Mouse (Mus musculus) c-Kit-positive CD71-negative TER-119-negative erythroid progenitor cells, embryonic 14.5 days (primary cell): Measurements from ENCODE around the gene Slc6a1.
"Not testable (repeated sequence)": the region's sequence is repeated elsewhere in the genome, so short reads cannot be mapped to it uniquely, and the experiment has no call there.

Source experiments
- DNase-seq: peaks from one replicate; pipeline ENCODE4 v3.0.0-alpha.2; 2013; ENCODE audit warnings: low read depth

Gene Slc6a1

DNA sequence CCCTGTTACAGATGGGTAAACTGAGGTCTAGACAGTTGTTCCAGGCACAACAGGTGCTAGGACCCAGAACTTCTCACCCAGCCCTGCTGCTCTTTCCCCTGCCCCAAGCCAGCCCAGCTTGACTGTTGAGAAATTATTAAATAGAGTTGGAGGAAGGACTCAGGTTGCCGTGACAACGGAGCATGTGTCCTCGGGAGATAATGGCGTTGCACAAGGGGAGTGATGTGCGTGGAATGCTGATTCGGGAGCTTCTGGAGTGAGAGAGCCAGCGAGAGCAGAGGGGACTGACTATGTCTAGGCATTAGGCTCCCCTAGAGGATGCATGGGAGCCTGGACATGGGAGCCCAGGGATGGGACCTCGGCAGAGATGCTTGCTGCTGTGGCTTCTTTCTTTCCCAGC is 7.7 kb downstream of the Slc6a1 start:
- no peak for DNase-seq

DNA sequence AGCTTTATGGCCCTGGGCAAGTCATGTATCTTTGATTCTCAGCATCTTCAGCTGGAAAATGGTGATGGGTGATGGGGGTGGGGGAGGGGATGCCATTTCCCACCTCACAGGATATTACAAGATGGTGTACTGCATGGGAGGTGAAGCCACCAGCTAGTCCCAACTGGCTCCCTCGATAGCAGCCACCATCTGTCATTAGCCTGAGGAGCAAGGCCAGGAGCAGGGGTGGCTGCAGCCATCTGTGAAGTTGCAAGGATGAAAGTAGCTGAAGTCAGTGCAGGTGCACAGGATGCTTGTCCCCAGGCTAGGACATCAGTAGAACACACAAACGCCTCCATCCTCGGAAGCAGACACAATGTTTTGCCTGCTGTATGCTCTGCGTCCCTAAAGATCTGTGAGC is 8.5 kb downstream of the Slc6a1 start:
- DNase-seq: no peak

DNA sequence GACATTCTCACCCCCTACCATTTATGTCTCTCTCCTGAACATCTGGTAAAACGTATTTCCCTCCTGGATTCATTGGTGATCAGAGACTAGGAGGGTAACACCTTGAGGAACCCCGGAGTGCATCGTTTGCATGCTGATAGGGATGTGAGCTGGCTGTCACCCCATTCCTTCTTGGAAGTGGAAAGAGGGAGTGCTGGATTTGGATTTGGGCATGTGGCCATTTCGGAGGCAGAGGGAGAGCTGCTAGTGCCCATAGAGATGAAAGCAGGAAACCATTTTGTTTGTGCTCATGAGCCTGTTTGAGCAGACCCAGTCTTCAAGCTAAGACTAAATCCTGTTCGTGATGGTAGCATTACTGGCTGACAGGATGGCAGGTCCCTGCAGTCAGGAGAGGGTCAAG is 9.0 kb downstream of the Slc6a1 start:
- DNase-seq: no peak

DNA sequence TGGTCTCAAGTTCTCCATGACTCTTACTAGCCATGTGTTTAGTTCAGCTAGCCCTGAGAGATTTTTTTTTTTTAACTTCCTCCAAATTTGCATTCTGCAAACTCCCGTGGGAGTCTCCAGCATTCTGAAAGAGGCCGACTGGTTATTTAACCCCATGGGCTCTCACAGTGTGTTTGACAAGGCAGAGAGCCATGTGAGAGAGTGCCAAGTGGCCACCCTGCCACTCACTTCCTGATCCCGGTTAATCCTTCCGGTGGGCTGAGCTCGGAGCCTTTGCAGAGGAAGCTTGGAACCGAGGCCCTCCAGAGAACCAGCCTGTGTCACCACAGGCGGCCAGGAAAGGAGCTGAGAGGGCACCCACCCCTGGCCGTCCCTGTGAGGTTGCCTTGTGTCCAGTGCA is 11.1 kb downstream of the Slc6a1 start:
- no peak for DNase-seq

DNA sequence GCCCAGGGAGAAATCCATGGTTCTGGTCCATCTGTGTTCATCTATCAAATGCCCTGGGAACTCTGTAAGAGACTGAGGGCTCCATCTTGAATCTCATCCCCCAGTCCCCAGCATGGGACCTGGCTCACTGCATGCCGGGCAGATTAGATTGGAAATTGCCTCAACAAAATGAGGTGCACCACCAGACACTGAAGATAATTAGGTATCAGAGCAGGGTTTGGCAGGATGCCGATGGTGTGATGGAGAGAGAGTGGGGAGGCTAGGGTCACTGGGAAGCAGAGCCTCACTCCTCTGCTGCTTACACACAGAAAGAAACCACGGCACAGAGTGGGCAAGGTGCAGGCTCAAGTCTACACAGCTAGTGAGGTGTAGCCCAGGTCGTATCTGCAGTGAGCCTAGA is 12.7 kb downstream of the Slc6a1 start:
- no peak for DNase-seq

DNA sequence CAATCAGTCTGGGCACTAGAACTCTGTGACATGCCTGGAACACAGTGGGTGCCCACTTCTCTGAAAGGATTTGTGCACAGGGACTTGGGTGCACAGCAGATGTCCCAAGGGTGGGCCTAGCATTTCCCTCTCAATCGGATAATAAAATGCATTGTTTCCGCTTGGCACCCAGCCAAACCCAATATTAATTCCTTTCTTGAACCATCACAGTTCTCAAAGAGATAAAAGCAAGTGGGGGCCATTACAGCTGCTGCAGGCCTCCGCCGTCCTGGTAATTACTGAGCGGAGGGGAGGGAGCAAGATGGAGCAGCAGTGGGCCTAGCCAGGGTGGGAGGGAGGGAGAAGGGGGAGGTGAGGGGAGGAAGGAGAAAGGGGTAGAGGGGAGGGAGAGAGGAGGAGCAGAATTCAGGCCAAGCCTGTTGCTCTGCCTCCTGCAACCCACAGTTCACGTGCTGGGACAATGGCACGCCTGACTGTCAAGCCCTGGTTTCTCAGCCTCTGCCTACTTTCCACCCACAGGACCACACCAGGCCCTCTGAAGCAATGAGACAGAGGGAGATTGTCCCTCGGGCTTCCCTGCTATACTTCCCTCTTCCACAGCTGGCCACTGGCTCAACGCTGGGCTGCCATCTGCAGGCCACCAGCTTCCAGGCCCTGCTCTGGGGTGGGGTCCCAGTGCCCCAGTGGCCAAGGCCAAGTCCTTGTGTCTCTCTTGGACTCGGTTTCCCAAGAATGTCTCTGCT is 15.0 kb downstream of the Slc6a1 start:
- DNase-seq: no peak

DNA sequence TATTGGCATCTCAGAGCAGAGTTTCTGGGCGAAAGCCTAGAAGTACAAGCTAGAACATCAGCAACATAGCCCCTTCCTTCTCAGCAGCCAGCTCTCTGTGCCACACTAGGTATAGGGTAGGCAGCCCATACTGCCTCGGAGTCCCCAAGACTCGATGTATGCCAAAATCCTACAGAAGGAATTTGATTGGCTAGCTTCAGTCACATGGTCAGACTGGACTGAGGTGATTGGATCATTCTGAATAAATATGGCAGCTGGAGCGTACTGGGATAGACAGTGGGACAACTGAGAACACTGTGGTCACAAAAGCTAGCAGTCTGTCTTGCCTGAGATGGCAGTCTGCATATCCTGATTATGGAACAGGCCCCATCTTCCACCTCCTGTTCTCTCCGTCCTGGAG is 17.3 kb downstream of the Slc6a1 start:
- no peak for DNase-seq

DNA sequence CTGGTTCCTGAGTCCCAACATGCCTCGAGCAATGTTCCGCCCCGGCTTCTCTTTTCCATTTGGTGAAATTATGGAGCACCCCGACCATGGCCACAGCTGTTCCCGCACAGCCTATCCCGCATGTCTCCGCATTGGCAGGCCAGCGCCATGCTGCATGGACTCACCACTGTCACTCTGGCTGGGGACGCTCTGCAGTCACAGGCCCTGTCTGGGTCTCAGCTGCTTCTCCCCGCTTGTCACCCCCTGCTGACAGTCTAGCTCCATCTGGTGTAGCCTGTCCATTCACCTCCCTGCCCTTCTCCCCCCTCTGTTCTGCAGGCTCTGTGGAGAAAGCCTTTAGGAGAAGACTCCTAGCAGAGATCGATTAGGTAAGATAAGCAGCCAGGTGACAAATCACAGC is 18.3 kb downstream of the Slc6a1 start:
- no peak for DNase-seq

DNA sequence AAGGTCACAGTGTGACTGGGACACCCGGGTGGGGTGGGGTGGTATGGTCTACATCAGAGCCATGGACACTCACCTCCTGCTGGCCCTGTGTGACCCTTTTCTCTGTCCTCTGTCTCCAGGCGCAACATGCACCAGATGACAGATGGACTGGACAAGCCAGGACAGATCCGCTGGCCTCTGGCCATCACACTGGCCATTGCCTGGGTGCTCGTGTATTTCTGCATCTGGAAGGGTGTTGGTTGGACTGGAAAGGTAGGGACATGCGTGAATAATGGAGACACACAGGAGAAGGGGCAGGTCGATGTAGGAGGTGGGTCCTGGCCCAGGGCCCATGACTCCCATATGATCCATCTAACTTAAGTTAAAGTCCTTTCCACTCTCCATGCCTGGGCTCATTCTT is 22.2 kb downstream of the Slc6a1 start:
- no peak for DNase-seq

DNA sequence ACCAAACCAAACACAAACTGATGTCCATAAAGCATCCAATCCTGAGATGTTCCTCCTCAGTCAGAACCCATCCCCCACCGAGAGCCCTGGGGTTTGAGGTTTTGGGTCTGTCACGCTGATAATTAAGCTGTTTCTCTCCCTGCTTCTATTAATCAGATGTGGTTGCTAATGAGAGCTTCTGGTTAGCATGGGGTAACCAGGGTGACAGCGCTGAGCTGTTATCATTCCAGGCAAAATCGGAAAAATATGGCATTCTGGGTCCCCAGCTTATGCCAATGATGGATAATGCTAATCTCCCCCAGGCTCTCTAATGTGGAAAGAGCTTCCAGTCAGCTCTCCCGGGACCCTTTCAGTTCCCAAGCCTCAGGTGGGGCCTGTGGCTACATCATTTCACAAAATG is 38.1 kb downstream of the Slc6a1 start:
- no peak for DNase-seq

DNA sequence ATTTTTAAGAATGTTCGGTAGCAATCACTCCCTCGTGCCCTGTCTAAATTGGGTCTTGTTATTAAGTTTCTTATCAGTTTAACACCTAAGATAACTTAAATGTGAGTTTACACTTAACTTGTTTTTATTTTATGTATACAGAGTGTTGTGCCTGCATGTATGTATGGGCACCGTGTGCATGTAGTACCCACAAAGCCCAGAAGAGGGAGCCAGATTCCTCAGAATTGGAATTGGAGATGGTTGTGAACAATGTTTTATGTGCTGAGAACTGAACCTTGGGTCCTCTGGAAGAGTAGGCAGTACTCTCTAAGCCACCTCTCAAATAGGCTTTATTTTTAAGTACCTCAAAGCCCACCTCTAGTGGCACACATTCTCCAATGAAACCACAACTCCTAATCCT is 38.7 kb downstream of the Slc6a1 start:
- no peak for DNase-seq

DNA sequence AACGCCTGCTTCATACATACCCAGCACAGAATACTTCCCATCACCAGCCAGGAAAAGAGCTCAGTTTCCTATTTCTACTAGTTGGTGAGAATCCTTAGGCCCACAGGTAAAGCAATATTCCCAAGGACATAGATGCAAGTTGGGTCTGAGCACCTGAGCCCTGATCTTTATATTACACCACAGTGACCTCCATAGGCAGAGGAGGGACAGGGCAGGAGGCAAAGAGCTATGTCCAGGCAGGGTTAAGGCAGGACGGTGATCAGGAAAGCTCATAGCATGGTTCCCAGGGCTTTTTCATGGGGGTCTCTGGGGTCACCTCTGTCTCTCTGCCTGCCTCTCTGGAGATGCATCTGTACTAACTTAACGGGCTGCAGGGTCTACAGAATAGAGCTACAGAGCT is 40.5 kb downstream of the Slc6a1 start:
- DNase-seq: no peak

DNA sequence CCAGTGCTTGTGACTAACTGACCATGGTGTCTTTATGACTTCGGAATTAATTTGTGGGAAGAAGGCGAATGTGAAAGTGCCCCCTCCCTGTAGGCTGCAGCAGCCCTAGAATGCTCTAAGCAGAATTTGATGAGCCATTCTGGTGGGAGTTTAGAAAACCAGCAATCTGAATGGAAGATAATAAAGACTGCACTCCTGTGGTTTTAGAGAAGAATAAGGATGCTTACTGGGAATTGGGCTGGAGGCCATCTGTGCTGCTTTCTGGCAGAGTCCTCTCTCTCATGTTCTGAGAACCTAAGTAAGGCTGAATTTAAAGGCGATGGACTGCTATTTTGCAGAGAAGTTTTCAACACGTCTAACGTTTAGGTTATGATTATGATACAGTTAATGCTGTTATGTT is 42.4 kb downstream of the Slc6a1 start:
- no peak for DNase-seq

DNA sequence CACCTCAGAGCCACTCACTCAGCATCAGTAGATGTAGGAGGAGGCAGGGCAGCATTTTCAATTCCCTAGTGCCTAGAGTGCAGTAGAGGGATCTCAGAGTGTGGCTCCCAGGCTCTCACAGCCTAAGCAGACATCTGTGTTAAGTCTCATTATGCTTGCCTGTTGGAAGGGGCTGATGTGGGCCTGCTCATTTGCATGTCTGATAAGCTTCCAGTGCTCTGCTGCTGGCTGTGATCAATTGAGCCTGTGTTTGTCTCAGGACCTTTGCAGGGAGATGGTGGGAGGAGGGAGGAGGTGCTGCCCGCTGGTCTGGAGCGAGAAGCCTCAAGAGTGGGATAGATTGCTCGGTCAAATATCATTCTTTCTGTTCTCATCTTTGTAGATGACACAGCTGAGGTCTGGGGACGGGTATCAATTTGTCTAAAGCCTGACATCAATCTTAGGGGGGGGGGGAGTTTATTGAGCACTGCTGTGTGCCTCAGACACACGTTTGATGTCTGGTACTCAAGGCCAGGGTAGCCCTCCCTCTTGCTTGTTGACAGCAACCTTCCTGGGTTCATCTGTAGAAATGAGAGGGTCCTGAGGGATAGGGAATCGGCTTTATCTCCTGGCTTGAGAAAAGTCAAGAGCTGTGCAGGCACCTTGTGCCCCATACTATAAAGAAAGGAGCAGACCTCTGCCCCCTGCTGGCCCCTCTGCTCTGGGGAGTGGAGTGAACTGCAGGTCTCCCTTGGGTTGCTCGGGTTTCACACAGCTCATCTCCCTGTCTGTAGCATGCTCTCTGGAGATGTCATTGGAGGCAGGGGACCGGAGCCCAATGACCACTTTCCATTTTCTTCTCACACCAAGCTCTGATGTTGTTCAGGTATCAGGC is 47.4 kb downstream of the Slc6a1 start:
- DNase-seq: no peak

DNA sequence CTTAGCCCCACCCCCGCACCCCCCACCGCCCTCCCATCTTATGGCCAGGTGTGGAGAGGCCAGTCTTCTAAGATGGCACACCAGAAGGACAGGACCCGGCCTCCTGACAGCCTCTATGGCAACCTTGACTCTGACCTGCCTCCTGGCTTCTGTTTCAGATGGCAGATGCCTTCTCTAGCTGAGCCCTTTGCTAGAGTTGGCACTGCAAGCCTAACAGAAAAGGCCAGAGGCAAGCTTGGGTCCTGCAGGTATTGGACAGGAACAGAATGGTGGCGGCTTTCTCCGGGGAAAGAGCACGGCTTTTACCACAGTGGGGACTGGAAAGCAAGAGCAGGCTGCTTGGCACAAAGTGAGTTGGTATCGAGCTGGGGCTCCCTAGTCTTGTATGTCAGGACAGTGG is 49.5 kb downstream of the Slc6a1 start:
- no peak for DNase-seq

DNA sequence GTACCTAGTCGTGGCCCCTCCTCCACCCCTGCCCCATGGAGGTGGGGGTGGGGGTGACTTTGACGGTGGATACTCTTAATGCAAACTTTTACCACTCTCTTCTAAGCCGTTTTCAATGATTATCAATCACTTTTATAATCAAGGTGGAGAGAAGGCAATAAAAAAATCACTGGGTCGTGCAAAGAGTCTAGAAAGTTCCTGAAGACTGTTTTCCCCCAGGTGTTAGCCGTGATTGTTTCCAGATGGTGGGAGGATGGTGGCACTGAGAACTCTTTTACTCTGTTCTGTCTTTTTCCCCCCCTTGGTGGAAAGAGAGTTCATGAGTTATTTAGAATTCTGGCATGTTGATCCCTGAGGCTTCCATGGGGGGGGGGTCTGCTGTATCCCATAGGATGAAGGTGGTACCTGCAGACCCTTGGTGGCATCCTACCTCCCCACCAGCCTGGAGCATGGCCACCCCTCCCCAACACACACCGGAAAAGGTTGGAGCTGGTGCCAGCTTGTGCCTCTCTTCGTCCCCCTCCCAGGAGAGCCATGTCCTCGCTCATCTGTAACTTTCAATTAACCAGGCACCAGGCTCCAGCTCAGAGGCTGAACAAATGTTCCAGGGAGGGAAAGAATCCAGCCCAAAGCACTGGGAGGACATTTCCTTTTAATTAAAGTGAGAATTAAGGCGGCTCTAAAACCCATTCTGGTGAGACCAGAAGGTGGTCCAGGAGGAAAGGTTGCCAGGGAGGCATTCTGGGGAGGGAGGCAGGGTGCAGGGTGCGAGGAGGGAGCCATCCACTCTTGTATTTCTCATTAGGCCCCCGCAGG is 53.9 kb downstream of the Slc6a1 start:
- no peak for DNase-seq

DNA sequence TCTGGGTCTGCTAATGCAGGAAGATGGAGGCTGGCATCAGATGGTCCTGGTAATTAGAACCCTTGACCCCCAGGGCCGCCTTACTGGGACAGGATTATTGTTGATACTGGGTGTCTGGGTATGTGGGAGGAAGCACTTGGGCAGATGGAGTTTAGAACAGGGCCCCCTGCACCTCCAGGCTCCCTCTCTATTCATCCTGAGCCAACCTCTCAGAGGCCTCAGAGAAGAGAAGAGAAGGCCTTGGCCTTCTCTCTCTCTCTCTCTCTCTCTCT is 54.4 kb downstream of the Slc6a1 start:
- DNase-seq: no peak

DNA sequence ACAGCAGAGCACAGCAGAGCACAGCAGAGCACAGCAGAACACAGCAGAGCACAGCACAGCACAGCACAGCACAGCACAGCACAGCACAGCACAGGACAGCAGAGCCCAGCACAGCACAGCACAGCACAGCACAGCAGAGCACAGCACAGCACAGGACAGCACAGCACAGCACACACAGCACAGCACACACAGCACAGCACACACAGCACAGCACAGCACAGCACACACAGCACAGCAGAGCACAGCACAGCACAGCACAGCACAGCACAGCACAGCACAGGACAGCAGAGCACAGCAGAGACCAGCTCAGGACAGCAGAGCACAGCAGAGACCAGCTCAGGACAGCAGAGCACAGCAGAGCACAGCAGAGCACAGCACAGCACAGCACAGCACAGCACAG is 58.9 kb downstream of the Slc6a1 start:
- DNase-seq: not testable (repeated sequence)

DNA sequence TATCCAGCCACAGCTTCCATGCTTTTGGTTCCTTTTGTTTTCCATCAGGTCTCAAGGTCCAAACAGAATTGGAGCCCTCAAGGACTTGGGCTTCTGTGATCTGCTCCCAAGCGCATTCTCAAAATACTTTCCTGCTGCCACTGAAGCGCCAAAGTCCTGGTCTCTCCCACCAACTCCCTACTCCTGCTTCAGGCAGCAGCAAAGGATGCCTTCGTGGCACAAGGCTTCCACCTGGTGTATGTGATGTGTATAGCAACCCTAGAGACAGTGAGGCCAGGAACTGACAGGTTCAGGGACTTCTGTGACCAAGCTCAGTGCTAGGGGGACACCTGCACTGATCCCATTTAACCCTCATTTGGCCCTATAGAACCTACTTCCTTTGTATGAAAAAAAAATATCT is 61.3 kb downstream of the Slc6a1 start:
- DNase-seq: no peak

DNA sequence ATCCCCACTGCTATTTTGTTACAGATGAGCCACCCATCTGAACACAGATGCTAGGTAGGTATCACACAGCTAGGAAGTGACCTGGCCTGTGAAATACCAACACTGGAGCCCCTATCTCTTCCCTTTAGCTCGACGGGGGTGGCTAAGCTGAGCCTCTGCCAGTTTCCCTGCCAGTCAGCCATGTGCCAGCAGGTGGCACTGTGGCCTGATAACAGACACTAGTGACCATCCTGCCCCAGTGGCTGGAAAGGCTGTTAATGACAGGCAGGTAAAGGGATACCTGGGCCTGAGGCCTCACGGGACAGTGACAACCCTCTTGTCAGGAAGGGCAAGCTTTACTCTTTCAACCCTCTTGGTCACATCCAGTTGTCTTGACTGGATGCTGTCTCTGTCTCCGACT is 62.7 kb downstream of the Slc6a1 start:
- DNase-seq: no peak

DNA sequence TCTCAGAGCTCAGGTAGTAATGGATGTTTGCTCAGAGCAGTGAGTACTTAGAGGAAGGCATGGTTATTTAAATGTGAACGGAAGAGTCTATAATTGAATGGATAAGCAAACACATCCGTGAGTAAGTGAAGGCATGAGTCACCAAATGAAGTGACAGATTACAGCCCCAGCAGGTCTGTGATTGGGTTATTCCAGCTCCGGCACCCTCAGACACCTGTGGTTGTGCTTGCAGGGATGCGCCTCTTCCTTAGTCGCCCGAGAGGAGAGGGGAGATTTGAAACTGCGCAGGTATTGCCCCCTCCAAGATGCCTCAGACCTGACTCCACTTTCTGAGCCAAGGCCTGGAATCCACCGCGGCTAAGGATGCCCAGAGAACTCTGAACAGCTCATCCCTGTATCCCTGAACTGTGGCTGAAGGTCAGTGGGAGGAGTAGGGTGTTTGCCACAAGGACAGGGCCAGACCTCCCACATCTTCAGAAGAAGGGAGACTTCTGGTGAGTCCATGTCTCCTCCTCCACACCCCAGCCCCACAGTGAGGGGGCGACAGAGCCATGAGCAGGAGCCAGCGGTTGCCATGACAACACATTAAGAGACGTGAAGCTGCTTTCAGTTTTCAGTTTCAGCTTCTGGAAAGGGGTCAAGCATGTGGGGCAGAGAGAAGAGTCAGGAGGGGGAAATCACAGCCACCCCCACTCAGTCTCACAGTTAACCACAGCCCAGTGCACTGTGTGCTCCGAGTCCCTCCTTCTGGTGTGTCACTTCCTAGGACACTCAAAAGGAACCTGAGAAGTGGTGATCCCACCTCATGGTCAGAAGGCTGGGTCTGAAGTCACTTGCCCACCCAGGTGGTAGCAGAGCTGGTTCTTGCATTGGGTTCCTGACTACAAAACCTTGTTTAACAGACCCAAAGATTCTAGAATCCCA is 65.7 kb downstream of the Slc6a1 start:
- no peak for DNase-seq

DNA sequence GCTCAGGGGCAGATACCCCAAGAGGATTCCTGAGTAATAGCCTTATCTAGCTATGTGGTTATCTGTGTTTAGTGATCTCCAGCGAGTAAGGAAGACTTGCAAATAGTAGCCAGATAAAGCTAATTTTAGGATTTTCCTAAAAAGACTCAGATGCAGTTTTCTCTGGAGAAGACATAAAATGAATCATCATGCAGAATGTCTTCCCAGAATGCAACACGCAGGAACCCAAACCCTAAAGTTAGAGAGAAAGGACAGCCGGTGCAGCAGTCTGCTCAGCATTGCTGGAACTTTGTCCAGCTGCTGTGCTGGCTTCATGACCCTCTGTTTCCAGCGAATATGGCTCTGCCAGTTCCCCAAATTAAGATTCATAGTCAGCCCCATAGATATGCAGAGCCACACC is 72.2 kb downstream of the Slc6a1 start:
- DNase-seq: no peak
